Mouse (Mus musculus): ENCODE data around the gene Timm8b. TPM values are rescaled to one million over a fixed set of nuclear protein-coding genes. Genes with fewer than 3 reads are reported as not detected.
A peak's percentile ranks its signal among the peaks of the same experiment; 100 is the strongest.

Timm8b gene
- 400 and 414 TPM in 2 replicates for polyA plus RNA-seq (2012; rRNA removed)

- peak; percentile 94 to 97 for DNase-seq (ENCODE audit: extremely low spot score in 1 of 2, low spot score in 1 of 2)
Measured at GRCm38 (mm10) chr9:50603189-50603997, at the start of gene Timm8b, which contains the start of gene Sdhd. TSS of gene Timm8b (plus strand) at chr9:50603910. TSS of gene Sdhd (minus strand) at chr9:50603812.

GRCm38 (mm10) chr9:50554241-50555093 lies 49.2 kb upstream of the Timm8b start, which contains the start of gene Il18:
TSS of gene Il18 (plus strand) at chr9:50554827.
- peak; percentile 77 to 80 for DNase-seq (ENCODE audit: extremely low spot score in 1 of 2, low spot score in 1 of 2)

- no peak for DNase-seq (ENCODE audit: extremely low spot score in 1 of 2, low spot score in 1 of 2)
Measured at GRCm38 (mm10) chr9:50555094-50555446, 48.6 kb upstream of the Timm8b start, which contains the start of gene Bco2. TSS of gene Bco2 (minus strand) at chr9:50555181.

GRCm38 (mm10) chr9:50561145-50561917 lies 42.4 kb upstream of the Timm8b start, which contains the start of gene Tex12:
TSS of gene Tex12 (minus strand) at chr9:50561325.
- DNase-seq (ENCODE audit: extremely low spot score in 1 of 2, low spot score in 1 of 2): no peak

- no peak for DNase-seq (ENCODE audit: extremely low spot score in 1 of 2, low spot score in 1 of 2)
Measured at GRCm38 (mm10) chr9:50561918-50562360, 41.8 kb upstream of the Timm8b start.

GRCm38 (mm10) chr9:50565173-50565572 lies 38.5 kb upstream of the Timm8b start:
- no peak for DNase-seq (ENCODE audit: extremely low spot score in 1 of 2, low spot score in 1 of 2)

GRCm38 (mm10) chr9:50565940-50566339 lies 37.8 kb upstream of the Timm8b start:
- DNase-seq (ENCODE audit: extremely low spot score in 1 of 2, low spot score in 1 of 2): no peak

GRCm38 (mm10) chr9:50567372-50567771 lies 36.3 kb upstream of the Timm8b start:
- DNase-seq (ENCODE audit: extremely low spot score in 1 of 2, low spot score in 1 of 2): no peak

- no peak for DNase-seq (ENCODE audit: extremely low spot score in 1 of 2, low spot score in 1 of 2)
Measured at GRCm38 (mm10) chr9:50567881-50568280, 35.8 kb upstream of the Timm8b start.

GRCm38 (mm10) chr9:50569599-50570525 lies 33.8 kb upstream of the Timm8b start:
- DNase-seq (ENCODE audit: extremely low spot score in 1 of 2, low spot score in 1 of 2): no peak

- no peak for DNase-seq (ENCODE audit: extremely low spot score in 1 of 2, low spot score in 1 of 2)
Measured at GRCm38 (mm10) chr9:50580370-50580769, 23.3 kb upstream of the Timm8b start.

- DNase-seq (ENCODE audit: extremely low spot score in 1 of 2, low spot score in 1 of 2): no peak
Measured at GRCm38 (mm10) chr9:50585145-50585818, 18.4 kb upstream of the Timm8b start.

- DNase-seq (ENCODE audit: extremely low spot score in 1 of 2, low spot score in 1 of 2): no peak
Measured at GRCm38 (mm10) chr9:50586955-50587354, 16.8 kb upstream of the Timm8b start.

- no peak for DNase-seq (ENCODE audit: extremely low spot score in 1 of 2, low spot score in 1 of 2)
Measured at GRCm38 (mm10) chr9:50590856-50591518, 12.7 kb upstream of the Timm8b start.

- DNase-seq (ENCODE audit: extremely low spot score in 1 of 2, low spot score in 1 of 2): no peak
Measured at GRCm38 (mm10) chr9:50592955-50593354, 10.8 kb upstream of the Timm8b start.

GRCm38 (mm10) chr9:50593544-50593943 lies 10.2 kb upstream of the Timm8b start:
- peak in 1 of 2 experiments; percentile 37 for DNase-seq (ENCODE audit: extremely low spot score in 1 of 2, low spot score in 1 of 2)

- no peak for DNase-seq (ENCODE audit: extremely low spot score in 1 of 2, low spot score in 1 of 2)
Measured at GRCm38 (mm10) chr9:50594794-50595417, 8.8 kb upstream of the Timm8b start.

- DNase-seq (ENCODE audit: extremely low spot score in 1 of 2, low spot score in 1 of 2): no peak
Measured at GRCm38 (mm10) chr9:50596973-50597372, 6.7 kb upstream of the Timm8b start.

Data from frontal cortex, adult 2 months (tissue).